Mouse (Mus musculus) liver, embryonic 13.5 days (tissue): ENCODE results near the gene Tut4. TPM values are rescaled to one million over a fixed set of nuclear protein-coding genes. Genes with fewer than 3 reads are reported as not detected.

Experiments
- ATAC-seq: fragments of 200-750 bp; cut with Nextera tagmentation; 2 replicates; pipeline ENCODE4 v1.8.0; 2017; ENCODE audit warnings: low read depth, mild to moderate bottlenecking, moderate number of reproducible peaks, moderate library complexity
- DNase-seq: peaks from one replicate; pipeline ENCODE4 v3.0.0; 2022
- H3K27ac ChIP-seq: fragments of 300-500 bp; sonication (generic); 2 replicates; pipeline ENCODE4 v1.5.1; 2015; ENCODE audit warnings: moderate library complexity, mild to moderate bottlenecking, inconsistent platforms
- H3K27me3 ChIP-seq: fragments of 300-500 bp; sonication (generic); 2 replicates; pipeline ENCODE4 v1.6.1; 2015; ENCODE audit warnings: mild to moderate bottlenecking, inconsistent platforms
- H3K36me3 ChIP-seq: fragments of 300-500 bp; sonication (generic); 2 replicates; pipeline ENCODE4 v1.6.1; 2015; ENCODE audit warnings: mild to moderate bottlenecking, inconsistent platforms
- H3K4me1 ChIP-seq: fragments of 300-500 bp; sonication (generic); replicated peaks from 2 replicates; pipeline ENCODE4 v1.6.1; 2015; ENCODE audit warnings: inconsistent platforms
- H3K4me2 ChIP-seq: fragments of 300-500 bp; sonication (generic); 2 replicates; pipeline ENCODE4 v1.6.1; 2015; ENCODE audit warnings: inconsistent platforms, mild to moderate bottlenecking, moderate library complexity
- H3K4me3 ChIP-seq: fragments of 300-500 bp; sonication (generic); replicated peaks from 2 replicates; pipeline ENCODE4 v1.5.1; 2015; ENCODE audit warnings: mild to moderate bottlenecking, inconsistent platforms
- H3K9ac ChIP-seq: fragments of 300-500 bp; sonication (generic); 2 replicates; pipeline ENCODE4 v1.6.1; 2015; ENCODE audit warnings: mild to moderate bottlenecking, inconsistent platforms
- H3K9me3 ChIP-seq: fragments of 300-500 bp; sonication (generic); replicated peaks from 2 replicates; pipeline ENCODE4 v1.6.1; 2016; ENCODE audit warnings: inconsistent platforms
- WGBS: fragments of 180-500 bp; shearing (Covaris S2); methylation state at CpG from one replicate; pipeline ENCODE4 v1.1.7; 2015; ENCODE audit not compliant: insufficient replicate concordance; 5-methylcytosine and 5-hydroxymethylcytosine counted together
- polyA plus RNA-seq: library from polyadenylated mRNA; unstranded; fragments of >200 nt; fragmentation: Nextera tagmentation; extraction: Ambion mirVana; gene quantifications from 2 replicates; pipeline ENCODE4 v1.2.1, GENCODE M21; 2015

Tut4 gene
- polyA plus RNA-seq, 1 experiment from 2014 or later: 19.2 TPM

- peaks cover 15% of the 10 kb centered on the region for H3K36me3 ChIP-seq
- no peak overlapping the region for H3K27ac ChIP-seq
- no peak overlapping the region for H3K4me2 ChIP-seq
- no peaks in the 10 kb centered on the region for H3K27me3 ChIP-seq
- H3K4me1 ChIP-seq: no peaks in the 10 kb centered on the region
- DNase-seq (no peak), ATAC-seq (no peak)
- H3K4me3 ChIP-seq: no peak overlapping the region
- H3K9me3 ChIP-seq: no peaks in the 10 kb centered on the region
- H3K9ac ChIP-seq: no peak overlapping the region
- 81% methylated on average over 2 of the region's 2 CpGs for WGBS
Measured at GRCm38 (mm10) chr4:108539701-108540100, 80.5 kb downstream of the Tut4 start.

GRCm38 (mm10) chr4:108565026-108565425, 105.8 kb downstream of the Tut4 start:
- ATAC-seq: no peak
- H3K36me3 ChIP-seq: peaks cover 85% of the 10 kb centered on the region
- no peak overlapping the region for H3K4me3 ChIP-seq
- no peaks in the 10 kb centered on the region for H3K27me3 ChIP-seq
- no peaks in the 10 kb centered on the region for H3K9me3 ChIP-seq
- WGBS: 84% methylated on average over 1 of the region's 1 CpGs
- no peaks in the 10 kb centered on the region for H3K4me1 ChIP-seq
- H3K9ac ChIP-seq: no peak overlapping the region
- no peak for DNase-seq
- H3K27ac ChIP-seq: no peak overlapping the region
- no peak overlapping the region for H3K4me2 ChIP-seq

GRCm38 (mm10) chr4:108572644-108573043, 113.4 kb downstream of the Tut4 start:
- no peak overlapping the region for H3K4me2 ChIP-seq
- H3K9ac ChIP-seq: no peak overlapping the region
- H3K9me3 ChIP-seq: no peaks in the 10 kb centered on the region
- H3K27me3 ChIP-seq: no peaks in the 10 kb centered on the region
- ATAC-seq (no peak), DNase-seq (no peak)
- peaks cover 62% of the 10 kb centered on the region for H3K36me3 ChIP-seq
- peaks cover 6% of the 10 kb centered on the region for H3K4me1 ChIP-seq
- 89% methylated on average over 3 of the region's 3 CpGs for WGBS
- no peak overlapping the region for H3K4me3 ChIP-seq
- no peak overlapping the region for H3K27ac ChIP-seq

- peak; percentile 97 for DNase-seq
- peak within 1 kb of the TSS; percentile 80 for H3K4me2 ChIP-seq
- H3K27ac ChIP-seq: peak within 1 kb of the TSS; percentile 89
- peak; percentile 97 for ATAC-seq
- peaks cover 31% of the 10 kb centered on the region for H3K36me3 ChIP-seq
- H3K9me3 ChIP-seq: no peaks in the 10 kb centered on the region
- peak within 1 kb of the TSS; percentile 94 for H3K9ac ChIP-seq
- under 1% methylated on average over 64 of the region's 64 CpGs for whole genome bisulfite sequencing
- H3K4me1 ChIP-seq: peaks cover 49% of the 10 kb centered on the region
- H3K4me3 ChIP-seq: peak within 1 kb of the TSS; percentile 92
- H3K27me3 ChIP-seq: no peaks in the 10 kb centered on the region
Measured at GRCm38 (mm10) chr4:108578840-108579742, 119.9 kb downstream of the Tut4 start, which contains the start of the genes Prpf38a and Orc1. Gene Prpf38a, minus strand, starts transcription at chr4:108579336. Gene Orc1, plus strand, starts transcription at chr4:108579423.

GRCm38 (mm10) chr4:108579743-108580411, 120.7 kb downstream of the Tut4 start:
- peaks cover 31% of the 10 kb centered on the region for H3K36me3 ChIP-seq
- H3K4me1 ChIP-seq: peaks cover 53% of the 10 kb centered on the region
- no peaks in the 10 kb centered on the region for H3K9me3 ChIP-seq
- peak overlapping the region; percentile 89 for H3K27ac ChIP-seq
- ATAC-seq: no peak
- no peaks in the 10 kb centered on the region for H3K27me3 ChIP-seq
- peak overlapping the region; percentile 80 for H3K4me2 ChIP-seq
- H3K9ac ChIP-seq: peak overlapping the region; percentile 94
- WGBS: under 1% methylated on average over 16 of the region's 16 CpGs
- no peak for DNase-seq
- peak overlapping the region; percentile 92 for H3K4me3 ChIP-seq

GRCm38 (mm10) chr4:108593376-108593775, 134.2 kb downstream of the Tut4 start:
- Histone ChIP-seq H3K27me3 (no peaks in the 10 kb centered on the region), H3K27ac (no peak overlapping the region), H3K4me1 (peaks cover 20% of the 10 kb centered on the region), H3K9ac (no peak overlapping the region), H3K9me3 (no peaks in the 10 kb centered on the region), H3K4me3 (no peak overlapping the region), H3K4me2 (no peak overlapping the region), H3K36me3 (peaks cover 80% of the 10 kb centered on the region)
- ATAC-seq (no peak), DNase-seq (no peak)
- WGBS: 84% methylated on average over 2 of the region's 2 CpGs

- no peaks in the 10 kb centered on the region for H3K9me3 ChIP-seq
- H3K27ac ChIP-seq: no peak overlapping the region
- H3K4me1 ChIP-seq: peaks cover 5% of the 10 kb centered on the region; the same call in 1 of the 2 replicates
- 88% methylated on average over 1 of the region's 1 CpGs for WGBS
- no peak overlapping the region for H3K4me3 ChIP-seq
- DNase-seq: no peak
- peaks cover 90% of the 10 kb centered on the region for H3K36me3 ChIP-seq
- H3K27me3 ChIP-seq: no peaks in the 10 kb centered on the region
- no peak overlapping the region for H3K4me2 ChIP-seq
- no peak for ATAC-seq
- H3K9ac ChIP-seq: no peak overlapping the region
Measured at GRCm38 (mm10) chr4:108595785-108596184, 136.6 kb downstream of the Tut4 start.

- Histone ChIP-seq H3K9ac (no peak overlapping the region), H3K9me3 (no peaks in the 10 kb centered on the region), H3K27me3 (no peaks in the 10 kb centered on the region), H3K4me1 (no peaks in the 10 kb centered on the region), H3K4me3 (no peak overlapping the region), H3K36me3 (peaks cover 87% of the 10 kb centered on the region), H3K27ac (no peak overlapping the region), H3K4me2 (no peak overlapping the region)
- DNase-seq (no peak), ATAC-seq (no peak)
- 80% methylated on average over 4 of the region's 4 CpGs for WGBS
Measured at GRCm38 (mm10) chr4:108598306-108598705, 139.1 kb downstream of the Tut4 start.

- no peak overlapping the region for H3K4me3 ChIP-seq
- no peaks in the 10 kb centered on the region for H3K9me3 ChIP-seq
- no peaks in the 10 kb centered on the region for H3K4me1 ChIP-seq
- WGBS: 90% methylated on average over 7 of the region's 7 CpGs
- H3K27ac ChIP-seq: no peak overlapping the region
- peaks cover 88% of the 10 kb centered on the region for H3K36me3 ChIP-seq
- no peak for DNase-seq
- no peak for ATAC-seq
- H3K27me3 ChIP-seq: no peaks in the 10 kb centered on the region
- no peak overlapping the region for H3K4me2 ChIP-seq
- H3K9ac ChIP-seq: no peak overlapping the region
Measured at GRCm38 (mm10) chr4:108601870-108602269, 142.6 kb downstream of the Tut4 start.

GRCm38 (mm10) chr4:108608651-108609050, 149.4 kb downstream of the Tut4 start:
- no peak for ATAC-seq

More at GRCm38 (mm10) chr4:108608651-108609050, 149.4 kb downstream of the Tut4 start:
- Histone ChIP-seq H3K4me3 (no peak overlapping the region), H3K27me3 (no peaks in the 10 kb centered on the region), H3K4me2 (no peak overlapping the region), H3K9me3 (no peaks in the 10 kb centered on the region), H3K36me3 (peaks cover 86% of the 10 kb centered on the region), H3K27ac (no peak overlapping the region), H3K4me1 (no peaks in the 10 kb centered on the region), H3K9ac (no peak overlapping the region)
- 94% methylated on average over 3 of the region's 3 CpGs for WGBS
- DNase-seq: no peak
